Comparison of ENCODE assay signal across 26 mouse cellular contexts in the genomic region with DNA sequence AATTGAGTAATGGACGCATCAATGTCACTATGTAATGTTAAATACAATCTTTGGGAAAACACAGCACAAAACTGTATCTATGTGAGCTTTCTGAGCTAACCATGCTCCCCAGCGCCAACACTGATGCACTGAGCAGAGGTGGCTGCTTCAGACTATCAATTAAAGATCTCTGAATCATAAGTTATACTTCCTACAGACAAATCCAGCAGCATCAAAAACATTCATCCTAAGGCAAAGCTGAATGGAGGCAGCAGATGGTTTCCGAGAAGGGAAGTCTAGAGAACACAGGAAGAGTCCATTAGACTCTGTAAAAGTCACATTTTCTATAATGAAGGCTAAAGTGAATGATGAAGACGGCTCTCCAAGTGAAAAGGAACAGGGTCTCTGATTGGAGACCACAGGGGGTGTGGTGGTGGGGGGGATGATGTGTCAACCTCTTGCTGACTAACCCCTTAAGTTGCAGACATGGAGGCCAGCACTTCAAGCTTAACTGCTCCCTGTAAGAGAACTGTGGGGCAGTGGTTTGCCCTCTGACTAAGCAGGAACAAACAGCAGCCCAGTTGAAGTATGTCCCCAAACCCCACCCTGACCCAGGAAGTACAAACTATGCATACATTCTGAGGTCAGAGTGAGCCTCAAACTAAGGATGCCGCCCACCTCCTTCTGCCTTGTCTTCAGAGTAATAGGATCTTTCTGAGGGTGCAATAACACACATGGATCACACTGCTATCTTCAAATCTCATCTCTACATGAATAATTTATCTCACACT. TPM values are rescaled to one million over a fixed set of nuclear protein-coding genes. Genes with fewer than 3 reads are reported as not detected.
DNase-seq lines count a peak whose midpoint lies in the region; ATAC-seq lines count a peak whose summit lies in the region.
"Had no signal": no experiment of that assay in that cellular context is flagged by ENCODE, and none has a peak within 500 bp of the region (broad histone marks: within the 10 kb centered on the region; RNA-seq: fewer than 3 reads in every experiment).

No protein-coding gene starts in this region.

- 0 out of 2 replicates have a peak overlapping the region, but pooled peaks have one; percentile 1 for H3K27ac ChIP-seq in hindbrain, embryonic 13.5 days
- H3K27ac ChIP-seq in hindbrain, embryonic 14.5 days = no peak overlapping the region
- H3K27ac ChIP-seq in intestine, embryonic 16.5 days (ENCODE audit: low read length) = no peak overlapping the region
- H3K27ac ChIP-seq: forebrain, embryonic 13.5 days; heart, embryonic 13.5 days; hindbrain, embryonic 15.5 days; limb, embryonic 10.5 days had no signal

- H3K36me3 ChIP-seq in hindbrain, embryonic 13.5 days = no peaks in the 10 kb centered on the region
- no peaks in the 10 kb centered on the region for H3K36me3 ChIP-seq in hindbrain, embryonic 14.5 days (replicated peaks; ENCODE audit: control insufficient read depth, insufficient read depth)
- no peaks in the 10 kb centered on the region for H3K36me3 ChIP-seq in intestine, embryonic 16.5 days (ENCODE audit: control insufficient read depth, insufficient read depth, low read length)
- H3K36me3 ChIP-seq: heart, embryonic 13.5 days; hindbrain, embryonic 15.5 days; limb, embryonic 10.5 days had no signal

- no peak overlapping the region for H3K9ac ChIP-seq in hindbrain, embryonic 13.5 days
- no peak overlapping the region for H3K9ac ChIP-seq in hindbrain, embryonic 14.5 days
- H3K9ac ChIP-seq in intestine, embryonic 16.5 days (ENCODE audit: low read depth, low read length) = no peak overlapping the region
- H3K9ac ChIP-seq: forebrain, embryonic 13.5 days; heart, embryonic 13.5 days; hindbrain, embryonic 15.5 days; liver, postnatal 0 days had no signal

- H3K27me3 ChIP-seq in hindbrain, embryonic 13.5 days = no peaks in the 10 kb centered on the region
- no peaks in the 10 kb centered on the region for H3K27me3 ChIP-seq in hindbrain, embryonic 14.5 days (ENCODE audit: control insufficient read depth, insufficient read depth, low read length)
- H3K27me3 ChIP-seq in intestine, embryonic 16.5 days (replicated peaks; ENCODE audit: control insufficient read depth, insufficient read depth, low read length) = no peaks in the 10 kb centered on the region
- H3K27me3 ChIP-seq: forebrain, embryonic 13.5 days; heart, embryonic 13.5 days; hindbrain, embryonic 15.5 days; Patski had no signal

- ATAC-seq in hindbrain, embryonic 13.5 days (ENCODE audit: low FRiP score) = no peak
- ATAC-seq in hindbrain, embryonic 14.5 days (ENCODE audit: low FRiP score) = no peak
- peak; percentile 52 for ATAC-seq in CD4-positive, CD25-positive, alpha-beta regulatory T cell, adult 4 months
- peak; percentile 49; the same call in 1 of the 2 replicates for ATAC-seq in intestine, embryonic 16.5 days
- ATAC-seq: forebrain, embryonic 13.5 days; liver, postnatal 0 days; Patski had no signal

- no peak overlapping the region for H3K4me2 ChIP-seq in hindbrain, embryonic 13.5 days
- H3K4me2 ChIP-seq in hindbrain, embryonic 14.5 days (replicated peaks) = no peak overlapping the region
- H3K4me2 ChIP-seq in intestine, embryonic 16.5 days (ENCODE audit: low read depth, low read length) = no peak overlapping the region
- H3K4me2 ChIP-seq: forebrain, embryonic 13.5 days; heart, embryonic 13.5 days; hindbrain, embryonic 15.5 days; midbrain, embryonic 11.5 days had no signal

- no peak overlapping the region for H3K4me3 ChIP-seq in hindbrain, embryonic 13.5 days
- no peak overlapping the region for H3K4me3 ChIP-seq in hindbrain, embryonic 14.5 days (replicated peaks; ENCODE audit: low read length)
- no peak overlapping the region for H3K4me3 ChIP-seq in intestine, embryonic 16.5 days (ENCODE audit: low read length)
- H3K4me3 ChIP-seq: forebrain, embryonic 13.5 days; heart, embryonic 13.5 days; hindbrain, embryonic 15.5 days; limb, embryonic 10.5 days had no signal

- H3K4me1 ChIP-seq in hindbrain, embryonic 13.5 days (replicated peaks) = peaks cover 53% of the 10 kb centered on the region
- peaks cover 47% of the 10 kb centered on the region for H3K4me1 ChIP-seq in hindbrain, embryonic 14.5 days (replicated peaks; ENCODE audit: control insufficient read depth, insufficient read depth, low read length)
- H3K4me1 ChIP-seq in intestine, embryonic 16.5 days (ENCODE audit: control insufficient read depth, insufficient read depth, low read length) = peaks cover 26% of the 10 kb centered on the region

- no peaks in the 10 kb centered on the region for H3K9me3 ChIP-seq in hindbrain, embryonic 13.5 days
- no peaks in the 10 kb centered on the region for H3K9me3 ChIP-seq in hindbrain, embryonic 14.5 days (ENCODE audit: control insufficient read depth, low read length)
- no peaks in the 10 kb centered on the region for H3K9me3 ChIP-seq in intestine, embryonic 16.5 days (ENCODE audit: control insufficient read depth, low read length)
- H3K9me3 ChIP-seq: forebrain, embryonic 13.5 days; heart, embryonic 13.5 days; hindbrain, embryonic 15.5 days; limb, embryonic 10.5 days had no signal

- no peak for DNase-seq in hindbrain, embryonic 14.5 days (ENCODE audit: low spot score)
- DNase-seq in R1 (ENCODE audit: low read depth, low spot score) = peak; percentile 52
- DNase-seq in spleen, postnatal 36 days (ENCODE audit: low spot score in 2 of 2) = no peak
- no peak for DNase-seq in yolk sac, embryonic 10.5 days (ENCODE audit: low spot score)
- no peak for DNase-seq in heart, adult 8-10 months (ENCODE audit: low spot score)
- DNase-seq: adrenal gland, postnatal 10 days; B cell, adult 2 months; cerebellum, adult 9-10 months; gastrocnemius, postnatal 10 days; heart, postnatal 14 days; kidney, adult 11 months; liver; liver, postnatal 0 days; lung, postnatal 10 days; right cerebral cortex, postnatal 25 days; spleen, adult 18-20 months; thymus, postnatal 14 days had no signal

- 68% methylated on average over 5 of the region's 5 CpGs for WGBS in hindbrain, embryonic 13.5 days
- WGBS in hindbrain, embryonic 14.5 days = 68% methylated on average over 5 of the region's 5 CpGs
- WGBS in intestine, embryonic 16.5 days = 64% methylated on average over 5 of the region's 5 CpGs

RNA-seq across cellular contexts. Expression of gene Ubl3, which starts 29.2 kb away (rescaled TPM):
- polyA plus RNA-seq in hindbrain, embryonic 13.5 days (2015; fragmentation: Nextera tagmentation; extraction: Ambion mirVana) = 77.5 and 88.4 TPM in 2 replicates
- polyA plus RNA-seq in hindbrain, embryonic 14.5 days (2014; fragmentation: Nextera tagmentation; extraction: Ambion mirVana) = 102 and 114 TPM in 2 replicates
- polyA plus RNA-seq in CD4-positive, CD25-positive, alpha-beta regulatory T cell, adult 4 months (2017; shearing (Covaris generic)) = 100 to 1,000 TPM in 1 of 2 experiments, 10 to 100 TPM in 1; 85.9 to 102 TPM
- polyA plus RNA-seq in intestine, embryonic 16.5 days (2015; fragmentation: Nextera tagmentation; extraction: Ambion mirVana) = 27.0 and 59.0 TPM in 2 replicates
- 10 to 100 TPM; 86.1 to 99.8 (median 92.6) TPM for total RNA-seq in heart, adult 8-10 months (2022)

Comparison
In these comparisons a context has a peak if more than half of its experiments do, and no peak if none do; other contexts are left out.
1. ATAC-seq: peak in CD4-positive, CD25-positive, alpha-beta regulatory T cell, adult 4 months (single experiment) and intestine, embryonic 16.5 days (single experiment); none in hindbrain, embryonic 13.5 days (single experiment) and hindbrain, embryonic 14.5 days (single experiment).